Mouse (Mus musculus): ENCODE measurements around the gene Olfr141. TPM values are rescaled to one million over a fixed set of nuclear protein-coding genes. Genes with fewer than 3 reads are reported as not detected.

Gene Olfr141
- not detected in 2 replicates for polyA plus RNA-seq (2015; fragmentation: Nextera tagmentation; extraction: Ambion mirVana)

- ATAC-seq (ENCODE audit: low FRiP score) = no peak
- Histone ChIP-seq H3K27ac (no peak within 1 kb of the TSS), H3K4me3 (no peak within 1 kb of the TSS), H3K9ac (no peak within 1 kb of the TSS), H3K4me1 (replicated peaks) (no peaks in the 10 kb centered on the region), H3K36me3 (no peaks in the 10 kb centered on the region), H3K9me3 (no peaks in the 10 kb centered on the region), H3K27me3 (no peaks in the 10 kb centered on the region), H3K4me2 (no peak within 1 kb of the TSS)
These were observed at the start of gene Olfr141 for GRCm38 (mm10) chr2:86809918-86810317. Gene Olfr141, minus strand, starts transcription at chr2:86810018.

DNA sequence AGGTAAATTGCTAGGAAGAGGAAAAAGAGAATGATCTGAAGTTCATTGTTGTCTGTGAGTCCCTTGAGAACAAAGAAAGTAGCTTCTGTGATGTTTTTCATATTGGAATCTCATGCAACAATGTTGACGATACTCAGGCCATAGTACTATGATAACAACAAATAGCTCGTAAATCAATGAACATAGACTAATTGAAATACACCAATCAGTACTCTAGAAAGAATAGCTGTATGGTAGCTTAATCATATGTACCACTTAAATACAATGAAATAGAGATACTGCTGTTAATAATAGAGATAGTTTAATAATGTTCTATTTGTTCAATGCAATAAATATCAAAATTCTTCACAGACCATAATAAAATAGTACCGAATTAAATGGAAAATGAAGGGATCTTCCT, 41.8 kb upstream of the Olfr141 start, which contains the start of gene Olfr1095:
Gene Olfr1095 (minus strand): TSS at position 101 of the 400 bp plus-strand sequence.
- Histone ChIP-seq H3K27ac (no peak within 1 kb of the TSS), H3K4me3 (no peak within 1 kb of the TSS), H3K36me3 (no peaks in the 10 kb centered on the region), H3K9ac (no peak within 1 kb of the TSS), H3K27me3 (no peaks in the 10 kb centered on the region), H3K4me1 (replicated peaks) (no peaks in the 10 kb centered on the region), H3K9me3 (no peaks in the 10 kb centered on the region), H3K4me2 (no peak within 1 kb of the TSS)
- ATAC-seq (ENCODE audit: low FRiP score) = no peak
- 92% methylated on average over 3 of the region's 3 CpGs for WGBS

DNA sequence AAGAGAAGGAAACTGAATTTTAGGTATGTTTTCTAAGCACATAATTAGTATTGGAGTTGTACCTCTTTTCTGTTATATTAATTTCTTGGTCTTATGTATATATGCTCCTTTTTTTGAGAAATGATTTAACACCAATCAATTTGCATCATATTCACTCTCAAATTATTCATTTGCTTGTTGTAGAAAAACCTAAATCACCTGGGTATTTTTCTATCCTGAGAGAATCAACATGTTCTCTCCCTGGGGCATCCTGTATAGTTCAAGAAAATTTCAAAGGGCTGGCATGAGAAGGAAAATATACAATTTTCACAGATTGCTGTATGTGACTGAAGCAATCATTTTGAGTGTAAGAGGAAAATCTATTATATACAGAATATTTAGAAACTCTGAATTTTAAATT, 14.5 kb upstream of the Olfr141 start, which contains the start of gene Olfr1094:
Gene Olfr1094 (plus strand): TSS at position 301 of the 400 bp plus-strand sequence.
- H3K4me3 ChIP-seq = no peak within 1 kb of the TSS
- no peak within 1 kb of the TSS for H3K9ac ChIP-seq
- H3K27me3 ChIP-seq = no peaks in the 10 kb centered on the region
- no peak within 1 kb of the TSS for H3K27ac ChIP-seq
- H3K36me3 ChIP-seq = no peaks in the 10 kb centered on the region
- no peaks in the 10 kb centered on the region for H3K4me1 ChIP-seq (replicated peaks)
- no peaks in the 10 kb centered on the region for H3K9me3 ChIP-seq
- no peak within 1 kb of the TSS for H3K4me2 ChIP-seq
- no peak for ATAC-seq (ENCODE audit: low FRiP score)

DNA sequence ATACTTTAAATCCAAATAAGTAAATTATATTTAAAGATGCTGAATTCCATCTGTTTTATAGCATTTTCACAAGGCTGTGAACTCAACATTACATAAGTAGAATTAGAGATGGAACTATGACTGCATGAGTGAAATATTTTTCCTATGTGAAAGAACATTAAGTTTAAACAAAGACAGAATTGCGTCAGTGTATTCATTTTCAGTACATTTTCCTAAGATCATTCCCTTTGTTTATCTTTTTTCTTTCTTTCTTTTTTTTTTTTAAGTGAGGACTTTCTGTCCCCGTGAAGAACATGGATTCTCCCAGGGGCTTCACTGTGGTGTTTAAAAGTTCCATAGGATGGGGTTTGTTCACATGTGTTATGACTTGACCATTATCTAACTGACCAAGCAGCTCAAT, 27.6 kb downstream of the Olfr141 start, which contains the start of gene Olfr1093:
Gene Olfr1093 (plus strand): TSS at position 301 of the 400 bp plus-strand sequence.
- H3K27ac ChIP-seq = no peak within 1 kb of the TSS
- no peaks in the 10 kb centered on the region for H3K36me3 ChIP-seq
- no peak for ATAC-seq (ENCODE audit: low FRiP score)
- no peaks in the 10 kb centered on the region for H3K4me1 ChIP-seq (replicated peaks)
- no peak within 1 kb of the TSS for H3K9ac ChIP-seq
- no peak within 1 kb of the TSS for H3K4me2 ChIP-seq
- WGBS = 84% methylated on average over 2 of the region's 2 CpGs
- H3K4me3 ChIP-seq = no peak within 1 kb of the TSS
- H3K27me3 ChIP-seq = no peaks in the 10 kb centered on the region
- no peaks in the 10 kb centered on the region for H3K9me3 ChIP-seq

DNA sequence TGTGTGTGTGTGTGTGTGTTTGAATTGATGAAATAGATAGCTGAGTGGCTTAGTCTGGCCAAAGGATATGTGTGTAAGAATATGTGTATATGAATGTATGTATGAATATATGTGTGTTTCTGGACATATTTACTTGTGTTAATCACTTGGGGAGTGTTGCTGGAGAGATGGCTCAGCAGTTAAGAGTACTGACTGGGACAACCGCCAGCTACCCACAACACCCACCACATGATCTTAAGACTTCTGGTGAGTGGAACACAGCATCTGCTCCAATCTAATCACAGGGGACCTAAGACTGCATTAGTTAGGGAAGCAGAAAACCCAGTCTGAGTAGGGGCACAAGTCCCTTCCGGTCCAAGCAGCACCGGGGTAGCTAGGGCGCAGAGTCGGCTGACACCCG, 48.8 kb downstream of the Olfr141 start:
- Histone ChIP-seq H3K9me3 (no peaks in the 10 kb centered on the region), H3K27me3 (no peaks in the 10 kb centered on the region), H3K36me3 (no peaks in the 10 kb centered on the region), H3K27ac (no peak overlapping the region), H3K9ac (no peak overlapping the region), H3K4me3 (no peak overlapping the region), H3K4me2 (no peak overlapping the region), H3K4me1 (replicated peaks) (no peaks in the 10 kb centered on the region)
- ATAC-seq (ENCODE audit: low FRiP score) = no peak
- WGBS = 99% methylated on average over 6 of the region's 6 CpGs

GRCm38 (mm10) chr2:86758893-86759292, 50.9 kb downstream of the Olfr141 start, which contains the start of gene Olfr1090:
Gene Olfr1090, minus strand, starts transcription at chr2:86758993.
- Histone ChIP-seq H3K9me3 (no peaks in the 10 kb centered on the region), H3K4me1 (replicated peaks) (no peaks in the 10 kb centered on the region), H3K9ac (no peak within 1 kb of the TSS), H3K36me3 (no peaks in the 10 kb centered on the region), H3K4me3 (no peak within 1 kb of the TSS), H3K27ac (no peak within 1 kb of the TSS), H3K4me2 (no peak within 1 kb of the TSS), H3K27me3 (no peaks in the 10 kb centered on the region)
- 88% methylated on average over 1 of the region's 1 CpGs for WGBS
- ATAC-seq (ENCODE audit: low FRiP score) = no peak

Other genes starting within 250 kb of the Olfr141 start
- not detected in 2 replicates for gene Olfr1082, start 211.1 kb downstream of the Olfr141 start, polyA plus RNA-seq (2015; fragmentation: Nextera tagmentation; extraction: Ambion mirVana)
- gene Olfr1084, start 170.3 kb downstream of the Olfr141 start, polyA plus RNA-seq (2015; fragmentation: Nextera tagmentation; extraction: Ambion mirVana) = not detected in 2 replicates
- gene Olfr1085, start 148.0 kb downstream of the Olfr141 start, polyA plus RNA-seq (2015; fragmentation: Nextera tagmentation; extraction: Ambion mirVana) = not detected in 2 replicates
- not detected in 2 replicates for gene Olfr1086, start 129.9 kb downstream of the Olfr141 start, polyA plus RNA-seq (2015; fragmentation: Nextera tagmentation; extraction: Ambion mirVana)
- gene Olfr1087, start 111.6 kb downstream of the Olfr141 start, polyA plus RNA-seq (2015; fragmentation: Nextera tagmentation; extraction: Ambion mirVana) = not detected in 2 replicates
- gene Olfr1089, start 76.3 kb downstream of the Olfr141 start, polyA plus RNA-seq (2015; fragmentation: Nextera tagmentation; extraction: Ambion mirVana) = not detected in 2 replicates
- not detected in 2 replicates for gene Olfr1090, start 51.0 kb downstream of the Olfr141 start, polyA plus RNA-seq (2015; fragmentation: Nextera tagmentation; extraction: Ambion mirVana)
- not detected in 2 replicates for gene Olfr1093, start 27.5 kb downstream of the Olfr141 start, polyA plus RNA-seq (2015; fragmentation: Nextera tagmentation; extraction: Ambion mirVana)
- not detected in 2 replicates for gene Olfr1094, start 14.6 kb upstream of the Olfr141 start, polyA plus RNA-seq (2015; fragmentation: Nextera tagmentation; extraction: Ambion mirVana)
- gene Olfr1095, start 41.7 kb upstream of the Olfr141 start, polyA plus RNA-seq (2015; fragmentation: Nextera tagmentation; extraction: Ambion mirVana) = not detected in 2 replicates
- gene Gm13723, start 64.8 kb upstream of the Olfr141 start, polyA plus RNA-seq (2015; fragmentation: Nextera tagmentation; extraction: Ambion mirVana) = not detected in 2 replicates
- not detected in 2 replicates for gene Olfr1097, start 82.2 kb upstream of the Olfr141 start, polyA plus RNA-seq (2015; fragmentation: Nextera tagmentation; extraction: Ambion mirVana)
- gene Olfr1098, start 114.5 kb upstream of the Olfr141 start, polyA plus RNA-seq (2015; fragmentation: Nextera tagmentation; extraction: Ambion mirVana) = not detected in 2 replicates
- not detected in 2 replicates for gene Olfr1099, start 150.7 kb upstream of the Olfr141 start, polyA plus RNA-seq (2015; fragmentation: Nextera tagmentation; extraction: Ambion mirVana)
- not detected in 2 replicates for gene Olfr1100, start 169.9 kb upstream of the Olfr141 start, polyA plus RNA-seq (2015; fragmentation: Nextera tagmentation; extraction: Ambion mirVana)
- gene Olfr1101, start 181.2 kb upstream of the Olfr141 start, polyA plus RNA-seq (2015; fragmentation: Nextera tagmentation; extraction: Ambion mirVana) = not detected in 2 replicates
- not detected in 2 replicates for gene Olfr1102, start 188.4 kb upstream of the Olfr141 start, polyA plus RNA-seq (2015; fragmentation: Nextera tagmentation; extraction: Ambion mirVana)
- not detected in 2 replicates for gene Olfr1104, start 217.1 kb upstream of the Olfr141 start, polyA plus RNA-seq (2015; fragmentation: Nextera tagmentation; extraction: Ambion mirVana)
- gene Olfr1105, start 226.5 kb upstream of the Olfr141 start, polyA plus RNA-seq (2015; fragmentation: Nextera tagmentation; extraction: Ambion mirVana) = not detected in 2 replicates
- gene Olfr1106, start 242.3 kb upstream of the Olfr141 start, polyA plus RNA-seq (2015; fragmentation: Nextera tagmentation; extraction: Ambion mirVana) = not detected in 2 replicates